Mouse (Mus musculus): ENCODE data around the gene Kdm8.

DNA sequence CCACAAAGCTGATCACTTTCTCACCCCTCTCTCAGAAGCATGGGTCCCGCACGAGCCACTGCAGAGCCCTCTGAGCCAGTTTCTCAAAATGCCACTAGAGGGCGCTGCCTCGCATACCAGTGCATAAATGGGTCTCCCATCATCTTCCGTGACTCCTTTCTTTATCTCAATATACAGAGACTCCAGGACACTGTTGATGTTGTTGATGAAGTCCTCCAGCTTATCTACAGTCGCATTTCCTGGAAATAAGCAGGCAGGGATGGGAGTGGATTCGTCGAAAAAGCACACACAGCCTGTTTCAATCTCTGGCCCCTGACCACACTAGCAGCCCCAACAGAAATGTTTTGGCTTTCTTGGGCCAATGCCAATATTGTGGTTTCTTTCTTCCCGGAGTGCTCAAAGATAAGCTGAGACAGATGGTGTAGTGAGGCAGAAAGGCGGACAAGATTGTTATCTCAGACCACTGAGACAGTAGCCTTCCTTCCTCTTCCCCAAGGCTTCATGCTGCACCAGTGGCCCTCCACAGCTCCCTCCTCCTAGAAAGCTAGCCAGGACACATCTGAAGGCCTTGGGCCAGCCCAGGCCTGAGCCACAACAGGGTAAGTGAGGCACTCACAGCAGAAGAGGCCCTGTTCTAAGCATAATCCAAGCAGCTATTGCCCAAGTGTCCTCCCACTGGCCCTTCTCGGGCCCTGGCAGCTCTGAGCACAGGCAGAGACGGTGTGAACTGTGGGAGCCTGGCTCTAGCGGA is 27.7 kb downstream of the Kdm8 start:
- TF ChIP-seq GATA1 (IDR thresholded peaks at IDR 0.05; ENCODE audit: borderline replicate concordance, low read length) (no peak), CTCF (IDR thresholded peaks at IDR 0.05; ENCODE audit: low read depth, low read length) (peak; percentile 90), TAL1 (conservative IDR thresholded peaks at IDR 0.05; ENCODE audit: low read depth, low read length) (peak; percentile 94), GATA2 (IDR thresholded peaks at IDR 0.05; ENCODE audit: borderline replicate concordance, low read depth, low read length) (peak; percentile 100), POLR2AphosphoS5 (IDR thresholded peaks at IDR 0.05; ENCODE audit: insufficient replicate concordance, low read depth, low read length) (no peak)

Data from G1E (cell line).